Mouse (Mus musculus): ENCODE measurements at regions not wholly inside any gene's neighbourhood (a gene's known extent, or its start where the extent isn't known, plus 50 kb on each side); places are given as distances from the start of the nearest gene placed in this dataset.

DNA sequence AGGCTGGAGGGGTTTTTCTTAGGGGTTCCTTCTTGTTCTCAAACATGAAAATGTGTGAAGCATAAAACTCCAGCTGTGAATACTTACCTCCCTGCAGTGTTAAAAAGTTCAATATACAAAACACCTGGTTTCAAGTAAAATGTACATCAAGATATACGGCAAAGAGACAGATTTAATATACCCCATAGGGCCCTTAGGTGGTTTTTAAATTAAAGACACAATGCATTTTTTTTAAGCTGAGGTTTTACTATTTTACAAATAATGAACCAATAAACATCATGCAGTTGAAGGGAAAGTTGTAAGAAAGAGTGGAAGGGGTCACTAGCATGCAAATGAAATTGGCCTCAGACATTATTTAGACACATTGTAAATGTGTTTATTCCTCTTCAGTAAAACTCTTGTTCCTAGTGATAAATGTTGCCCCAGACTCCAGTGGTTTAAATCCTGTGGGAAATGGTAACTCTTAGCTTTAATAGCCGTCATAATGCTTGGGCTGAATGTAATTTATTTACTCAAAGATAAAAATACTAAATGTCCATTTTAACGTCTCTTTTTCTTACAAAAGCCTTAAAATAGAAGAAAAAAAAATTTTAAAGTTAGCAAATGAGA, 1337.9 kb downstream of the Efnb2 start:
- no peak overlapping the region for H3K27ac ChIP-seq (ENCODE audit: insufficient read depth, low read length)
- no peak overlapping the region for H3K4me3 ChIP-seq (ENCODE audit: low read depth, low read length)
- H3K4me1 ChIP-seq (ENCODE audit: control insufficient read depth, insufficient read depth, low read length): no peaks in the 10 kb centered on the region
- no peak overlapping the region for H3K9ac ChIP-seq (ENCODE audit: low read depth, poor library complexity, severe bottlenecking)
- H3K36me3 ChIP-seq (ENCODE audit: control insufficient read depth, insufficient read depth, low read length, poor library complexity, severe bottlenecking): no peaks in the 10 kb centered on the region
- H3K27me3 ChIP-seq (ENCODE audit: control insufficient read depth, insufficient read depth, low read length, poor library complexity, severe bottlenecking): no peaks in the 10 kb centered on the region
- TF ChIP-seq POLR2A (IDR thresholded peaks at IDR 0.05; ENCODE audit: insufficient read depth, low read length) (no peak), CTCF (IDR thresholded peaks at IDR 0.05; ENCODE audit: low read depth, low read length) (no peak), EP300 (IDR thresholded peaks at IDR 0.05; ENCODE audit: insufficient read depth, low read depth, low read length) (no peak)
- no peaks in the 10 kb centered on the region for H3K9me3 ChIP-seq (replicated peaks; ENCODE audit: control insufficient read depth, insufficient read depth, low read length, poor library complexity, severe bottlenecking)

DNA sequence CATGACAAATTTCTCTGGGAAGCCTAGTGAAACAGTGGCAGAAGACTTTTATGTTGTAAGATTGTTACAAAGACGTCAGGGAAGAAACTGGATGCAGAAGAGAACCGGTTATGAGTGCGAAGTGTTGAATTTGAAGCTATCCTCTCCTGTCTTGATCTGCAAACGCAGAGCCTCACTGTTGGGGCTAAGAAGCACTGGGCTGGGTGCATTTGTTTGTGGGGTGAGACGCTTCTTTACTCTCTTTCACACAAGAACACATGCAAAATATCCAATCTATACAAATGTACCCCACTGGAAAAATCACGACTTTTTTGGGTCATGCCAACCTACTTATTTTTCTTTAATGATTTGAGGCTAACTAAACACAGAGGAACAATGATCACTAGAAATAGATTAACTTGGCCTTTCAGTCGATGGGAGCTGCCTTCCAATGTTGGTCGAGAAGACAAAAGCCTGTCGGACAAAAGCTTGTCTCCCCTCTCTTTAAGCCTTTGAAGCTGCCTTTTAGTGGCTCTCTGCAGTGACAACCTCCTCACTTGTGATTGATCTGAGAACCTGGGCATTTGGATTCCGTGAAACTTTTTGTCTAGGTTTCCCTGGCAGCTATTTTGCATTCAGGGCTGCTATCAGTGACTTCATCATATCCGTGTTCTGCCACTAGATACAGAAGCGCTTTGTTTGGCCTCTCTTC, 1338.5 kb downstream of the Efnb2 start:
- H3K4me1 ChIP-seq (ENCODE audit: control insufficient read depth, insufficient read depth, low read length): no peaks in the 10 kb centered on the region
- no peaks in the 10 kb centered on the region for H3K27me3 ChIP-seq (ENCODE audit: control insufficient read depth, insufficient read depth, low read length, poor library complexity, severe bottlenecking)
- H3K9ac ChIP-seq (ENCODE audit: low read depth, poor library complexity, severe bottlenecking): no peak overlapping the region
- H3K9me3 ChIP-seq (replicated peaks; ENCODE audit: control insufficient read depth, insufficient read depth, low read length, poor library complexity, severe bottlenecking): no peaks in the 10 kb centered on the region
- no peak for TF ChIP-seq POLR2A (IDR thresholded peaks at IDR 0.05; ENCODE audit: insufficient read depth, low read length)
- TF ChIP-seq EP300 (IDR thresholded peaks at IDR 0.05; ENCODE audit: insufficient read depth, low read depth, low read length): no peak
- no peak for TF ChIP-seq CTCF (IDR thresholded peaks at IDR 0.05; ENCODE audit: low read depth, low read length)
- H3K4me3 ChIP-seq (ENCODE audit: low read depth, low read length): no peak overlapping the region
- no peaks in the 10 kb centered on the region for H3K36me3 ChIP-seq (ENCODE audit: control insufficient read depth, insufficient read depth, low read length, poor library complexity, severe bottlenecking)
- no peak overlapping the region for H3K27ac ChIP-seq (ENCODE audit: insufficient read depth, low read length)

DNA sequence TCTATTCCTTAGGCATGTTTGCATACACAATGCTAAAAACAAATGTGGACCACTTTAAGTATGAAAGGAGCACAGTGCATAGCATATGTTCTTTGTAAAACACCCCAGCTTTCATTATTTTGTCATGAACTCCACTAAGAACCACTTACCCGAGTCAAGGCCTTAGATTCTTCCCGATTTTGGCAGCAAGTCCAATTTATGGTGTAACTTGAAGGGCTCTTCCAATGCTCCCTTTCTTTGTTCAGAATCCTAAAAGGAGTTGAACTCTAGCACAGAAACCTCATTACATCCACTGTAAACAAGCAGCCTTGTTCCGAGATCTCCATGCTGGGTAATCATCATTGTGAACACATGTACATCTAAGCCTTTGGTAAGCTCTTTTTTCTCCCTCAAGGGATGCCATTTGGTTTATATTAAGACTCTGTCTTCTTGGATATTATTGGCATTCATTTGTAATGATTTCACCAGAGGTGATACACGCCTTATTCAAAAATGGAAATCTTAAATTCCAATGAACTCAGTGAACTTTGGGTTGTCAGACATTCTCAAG, 1344.2 kb downstream of the Efnb2 start:
- Histone ChIP-seq H3K4me3 (ENCODE audit: low read depth, low read length) (no peak overlapping the region), H3K9ac (ENCODE audit: low read depth, poor library complexity, severe bottlenecking) (no peak overlapping the region), H3K27ac (ENCODE audit: insufficient read depth, low read length) (no peak overlapping the region), H3K9me3 (replicated peaks; ENCODE audit: control insufficient read depth, insufficient read depth, low read length, poor library complexity, severe bottlenecking) (no peaks in the 10 kb centered on the region), H3K36me3 (ENCODE audit: control insufficient read depth, insufficient read depth, low read length, poor library complexity, severe bottlenecking) (no peaks in the 10 kb centered on the region), H3K27me3 (ENCODE audit: control insufficient read depth, insufficient read depth, low read length, poor library complexity, severe bottlenecking) (no peaks in the 10 kb centered on the region), H3K4me1 (ENCODE audit: control insufficient read depth, insufficient read depth, low read length) (no peaks in the 10 kb centered on the region)
- TF ChIP-seq CTCF (IDR thresholded peaks at IDR 0.05; ENCODE audit: low read depth, low read length) (no peak), POLR2A (IDR thresholded peaks at IDR 0.05; ENCODE audit: insufficient read depth, low read length) (no peak), EP300 (IDR thresholded peaks at IDR 0.05; ENCODE audit: insufficient read depth, low read depth, low read length) (no peak)

DNA sequence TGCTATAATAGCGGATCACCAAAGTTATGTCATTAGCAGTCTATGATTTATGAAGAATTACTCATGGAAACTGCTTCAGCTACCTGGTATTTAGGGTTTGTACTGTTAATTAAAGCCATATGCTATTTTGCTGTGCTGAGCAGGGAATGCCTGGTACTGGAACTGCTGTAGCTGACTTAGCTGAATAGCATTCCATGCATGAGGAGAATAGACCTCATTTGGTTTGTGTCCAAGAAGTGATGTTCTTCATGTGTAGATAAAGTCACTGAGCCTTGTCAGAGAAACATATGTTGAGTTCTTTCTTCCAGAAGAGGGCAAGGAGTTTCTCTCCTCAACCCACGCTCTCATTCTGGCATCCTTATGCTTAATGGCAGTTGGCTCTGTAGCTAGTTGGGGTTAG, 1351.8 kb downstream of the Efnb2 start:
- H3K4me3 ChIP-seq (ENCODE audit: low read depth, low read length): no peak overlapping the region
- no peak overlapping the region for H3K9ac ChIP-seq (ENCODE audit: low read depth, poor library complexity, severe bottlenecking)
- H3K36me3 ChIP-seq (ENCODE audit: control insufficient read depth, insufficient read depth, low read length, poor library complexity, severe bottlenecking): no peaks in the 10 kb centered on the region
- H3K9me3 ChIP-seq (replicated peaks; ENCODE audit: control insufficient read depth, insufficient read depth, low read length, poor library complexity, severe bottlenecking): no peaks in the 10 kb centered on the region
- no peak overlapping the region for H3K27ac ChIP-seq (ENCODE audit: insufficient read depth, low read length)
- TF ChIP-seq CTCF (IDR thresholded peaks at IDR 0.05; ENCODE audit: low read depth, low read length) (no peak), POLR2A (IDR thresholded peaks at IDR 0.05; ENCODE audit: insufficient read depth, low read length) (no peak), EP300 (IDR thresholded peaks at IDR 0.05; ENCODE audit: insufficient read depth, low read depth, low read length) (no peak)
- no peaks in the 10 kb centered on the region for H3K4me1 ChIP-seq (ENCODE audit: control insufficient read depth, insufficient read depth, low read length)
- no peaks in the 10 kb centered on the region for H3K27me3 ChIP-seq (ENCODE audit: control insufficient read depth, insufficient read depth, low read length, poor library complexity, severe bottlenecking)

DNA sequence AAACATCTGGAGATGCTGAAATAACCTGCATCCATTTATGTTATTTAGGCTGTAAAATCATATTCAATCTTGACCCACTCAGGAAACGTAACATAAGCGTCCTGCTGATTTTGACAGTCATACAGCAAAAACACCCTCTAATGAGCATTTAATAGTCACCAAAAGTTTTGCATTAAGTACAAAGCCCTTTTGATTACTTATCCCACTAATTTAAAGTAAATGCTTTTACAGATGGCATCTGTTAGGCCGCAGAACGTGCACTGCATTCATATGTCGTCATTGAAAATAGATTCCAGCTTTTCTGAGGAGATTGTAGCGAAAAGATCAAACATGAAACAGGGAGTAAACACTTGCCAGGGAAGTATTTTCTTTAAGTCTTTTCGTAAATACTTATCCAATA, 1371.7 kb downstream of the Efnb2 start:
- Histone ChIP-seq H3K36me3 (ENCODE audit: control insufficient read depth, insufficient read depth, low read length, poor library complexity, severe bottlenecking) (no peaks in the 10 kb centered on the region; the same call in 1 of the 2 replicates), H3K9ac (ENCODE audit: low read depth, poor library complexity, severe bottlenecking) (no peak overlapping the region), H3K9me3 (replicated peaks; ENCODE audit: control insufficient read depth, insufficient read depth, low read length, poor library complexity, severe bottlenecking) (peaks cover 5% of the 10 kb centered on the region), H3K27ac (ENCODE audit: insufficient read depth, low read length) (no peak overlapping the region), H3K4me1 (ENCODE audit: control insufficient read depth, insufficient read depth, low read length) (peaks cover 2% of the 10 kb centered on the region), H3K27me3 (ENCODE audit: control insufficient read depth, insufficient read depth, low read length, poor library complexity, severe bottlenecking) (no peaks in the 10 kb centered on the region), H3K4me3 (ENCODE audit: low read depth, low read length) (no peak overlapping the region)
- no peak for TF ChIP-seq CTCF (IDR thresholded peaks at IDR 0.05; ENCODE audit: low read depth, low read length)
- no peak for TF ChIP-seq EP300 (IDR thresholded peaks at IDR 0.05; ENCODE audit: insufficient read depth, low read depth, low read length)
- TF ChIP-seq POLR2A (IDR thresholded peaks at IDR 0.05; ENCODE audit: insufficient read depth, low read length): no peak

DNA sequence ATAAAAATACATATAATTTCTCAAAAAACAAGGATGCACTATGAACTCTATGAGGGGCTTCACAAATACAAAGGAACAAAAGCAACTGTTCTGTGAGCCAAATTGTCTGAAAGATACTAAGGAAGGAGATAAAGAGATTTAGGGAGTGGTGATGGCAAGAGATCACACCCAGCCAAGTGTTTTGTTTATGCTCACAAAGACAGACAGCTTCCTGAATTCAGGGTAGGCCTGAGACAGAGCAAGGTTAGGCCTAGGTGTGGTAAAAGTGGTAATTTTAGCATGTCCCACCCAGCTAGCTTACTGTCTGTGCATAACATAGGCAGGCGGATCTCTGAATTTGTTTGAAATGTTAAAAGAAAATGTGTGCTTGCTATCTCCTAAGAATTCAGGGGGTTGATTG, 1374.5 kb downstream of the Efnb2 start:
- Histone ChIP-seq H3K27ac (ENCODE audit: insufficient read depth, low read length) (no peak overlapping the region), H3K4me3 (ENCODE audit: low read depth, low read length) (no peak overlapping the region), H3K27me3 (ENCODE audit: control insufficient read depth, insufficient read depth, low read length, poor library complexity, severe bottlenecking) (no peaks in the 10 kb centered on the region), H3K4me1 (ENCODE audit: control insufficient read depth, insufficient read depth, low read length) (peaks cover 2% of the 10 kb centered on the region), H3K9me3 (replicated peaks; ENCODE audit: control insufficient read depth, insufficient read depth, low read length, poor library complexity, severe bottlenecking) (peaks cover 8% of the 10 kb centered on the region), H3K36me3 (ENCODE audit: control insufficient read depth, insufficient read depth, low read length, poor library complexity, severe bottlenecking) (no peaks in the 10 kb centered on the region; the same call in 1 of the 2 replicates), H3K9ac (ENCODE audit: low read depth, poor library complexity, severe bottlenecking) (no peak overlapping the region)
- TF ChIP-seq EP300 (IDR thresholded peaks at IDR 0.05; ENCODE audit: insufficient read depth, low read depth, low read length) (0 out of 2 replicates have a peak, but pooled peaks have one; percentile 36), POLR2A (IDR thresholded peaks at IDR 0.05; ENCODE audit: insufficient read depth, low read length) (no peak), CTCF (IDR thresholded peaks at IDR 0.05; ENCODE audit: low read depth, low read length) (no peak)
